Mouse (Mus musculus): ENCODE results near the gene Asb5.
"Not testable (repeated sequence)": the region's sequence is repeated elsewhere in the genome, so short reads cannot be mapped to it uniquely, and the experiment has no call there.

Asb5 gene

DNA sequence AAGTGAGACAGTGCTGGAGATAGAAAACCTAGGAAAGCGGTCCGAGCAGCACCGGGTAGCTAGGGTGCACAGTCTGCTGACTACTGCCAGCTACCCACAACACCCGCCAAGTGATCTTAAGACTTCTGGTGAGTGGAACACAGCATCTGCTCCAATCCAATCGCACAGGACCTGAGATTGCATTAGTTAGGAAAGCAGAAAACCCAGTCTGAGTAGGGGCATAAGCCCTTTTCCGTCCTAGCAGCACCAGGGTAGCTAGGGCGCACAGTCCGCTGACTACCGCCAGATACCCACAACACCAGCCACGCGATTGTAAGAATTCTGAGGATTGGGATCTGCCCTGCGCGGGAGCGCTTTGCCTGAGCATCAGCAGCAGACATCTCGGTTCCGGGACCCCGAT is 87.3 kb downstream of the Asb5 start:
- ATAC-seq (ENCODE audit: insufficient number of reproducible peaks, low FRiP score, low TSS enrichment), result not testable (repeated sequence)
